Mouse (Mus musculus) CH12.LX (cell line): ENCODE measurements around the gene Atg101.

Experiments
- CHD2 ChIP-seq: IDR thresholded peaks from 2 replicates; pipeline ENCODE4 v1.6.1; 2011; ENCODE audit warnings: low read length, improper control_type of control experiment
- CTCF ChIP-seq, 2 experiments: IDR thresholded peaks in 1 of 2; conservative IDR thresholded peaks in 1 of 2; 2 replicates each; pipeline ENCODE4 v1.5.1; 2011 to 2012; ENCODE audit warnings: low read depth in 2 of 2, low read length in 2 of 2, improper control_type of control experiment in 1 of 2, inconsistent platforms in 1 of 2, mild to moderate bottlenecking in 1 of 2, moderate library complexity in 1 of 2
- ELF1 ChIP-seq: IDR thresholded peaks from 2 replicates; pipeline ENCODE4 v1.6.1; 2014; ENCODE audit warnings: low read depth, mild to moderate bottlenecking, inconsistent platforms, low read length, improper control_type of control experiment
- EP300 ChIP-seq: IDR thresholded peaks from 2 replicates; pipeline ENCODE4 v1.6.1; 2011; ENCODE audit warnings: low read length, improper control_type of control experiment
- KAT2A ChIP-seq: IDR thresholded peaks from 2 replicates; pipeline ENCODE4 v1.6.1; 2012; ENCODE audit warnings: low read length, improper control_type of control experiment, inconsistent platforms; ENCODE audit not compliant: insufficient replicate concordance
- MXI1 ChIP-seq: IDR thresholded peaks from 2 replicates; pipeline ENCODE4 v1.6.1; 2011; ENCODE audit warnings: mild to moderate bottlenecking, low read depth, low read length, improper control_type of control experiment
- NRF1 ChIP-seq: IDR thresholded peaks from 2 replicates; pipeline ENCODE4 v1.6.1; 2014; ENCODE audit warnings: low read depth, mild to moderate bottlenecking, inconsistent platforms, low read length, improper control_type of control experiment, moderate library complexity
- POLR2A ChIP-seq: IDR thresholded peaks from 2 replicates; pipeline ENCODE4 v1.6.1; 2011; ENCODE audit warnings: low read depth, mild to moderate bottlenecking, improper control_type of control experiment, low read length
- RAD21 ChIP-seq: IDR thresholded peaks from 2 replicates; pipeline ENCODE4 v1.6.1; 2011; ENCODE audit warnings: low read depth, mild to moderate bottlenecking, low read length, improper control_type of control experiment, moderate library complexity
- RCOR1 ChIP-seq: conservative IDR thresholded peaks from 2 replicates; pipeline ENCODE4 v1.6.1; 2012; ENCODE audit warnings: low read depth, mild to moderate bottlenecking, inconsistent platforms, low read length, improper control_type of control experiment
- TCF12 ChIP-seq: IDR thresholded peaks from 2 replicates; pipeline ENCODE4 v1.6.1; 2014; ENCODE audit warnings: low read depth, mild to moderate bottlenecking, inconsistent platforms, low read length, improper control_type of control experiment
- UBTF ChIP-seq: IDR thresholded peaks from 2 replicates; pipeline ENCODE4 v1.6.1; 2012; ENCODE audit warnings: low read depth, mild to moderate bottlenecking, inconsistent platforms, low read length, improper control_type of control experiment, moderate library complexity
- ZNF384 ChIP-seq: IDR thresholded peaks from 2 replicates; pipeline ENCODE4 v1.6.1; 2012; ENCODE audit warnings: low read depth, low read length, improper control_type of control experiment, inconsistent platforms

GRCm38 (mm10) chr15:101302201-101302600 is 18.1 kb downstream of the Atg101 start:
- TF ChIP-seq CTCF (conservative IDR thresholded peaks at IDR 0.05 in 1 of 2, IDR thresholded peaks at IDR 0.05 in 1 of 2; ENCODE audit: low read depth in 2 of 2, low read length in 2 of 2): no peak
- TF ChIP-seq POLR2A: no peak
- no peak for TF ChIP-seq NRF1
- no peak for TF ChIP-seq MXI1
- TF ChIP-seq EP300: no peak
- no peak for TF ChIP-seq CHD2
- TF ChIP-seq ZNF384: no peak
- no peak for TF ChIP-seq ELF1
- TF ChIP-seq TCF12: no peak
- no peak for TF ChIP-seq KAT2A
- no peak for TF ChIP-seq UBTF
- no peak for TF ChIP-seq RCOR1
- TF ChIP-seq RAD21: no peak
